In the genomic region with DNA sequence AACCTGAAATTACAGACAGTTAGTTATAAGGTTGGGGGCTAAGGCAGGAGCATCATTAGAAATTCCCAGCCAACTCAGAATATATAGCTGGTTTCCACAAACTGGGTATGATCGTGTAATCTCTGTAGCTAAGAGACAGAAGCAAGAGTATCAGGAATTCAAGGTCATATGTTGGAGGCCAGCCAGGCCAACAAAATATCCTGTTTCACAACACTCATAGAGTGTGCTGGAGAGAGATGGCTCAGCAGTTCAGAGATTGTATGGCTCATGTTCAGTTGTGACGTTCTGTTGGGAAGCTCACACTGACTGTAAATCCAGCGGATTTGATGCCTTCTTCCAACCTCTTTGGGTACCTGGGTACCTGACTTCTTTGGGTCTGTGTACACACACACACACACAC, we compare ENCODE assay signal across 15 mouse cellular contexts. TPM values are rescaled to one million over a fixed set of nuclear protein-coding genes. Genes with fewer than 3 reads are reported as not detected.
A peak's percentile ranks its signal among the peaks of the same experiment; 100 is the strongest.
DNase-seq lines count a peak whose midpoint lies in the region; ATAC-seq lines count a peak whose summit lies in the region.
"Had no signal": no experiment of that assay in that cellular context is flagged by ENCODE, and none has a peak within 500 bp of the region (broad histone marks: within the 10 kb centered on the region; RNA-seq: fewer than 3 reads in every experiment).

No protein-coding gene starts in this region.

- peak; percentile 83 to 92 for DNase-seq in adrenal gland, adult (ENCODE audit: inconsistent age in 2 of 2, low spot score in 1 of 2)
- no peak for DNase-seq in adrenal gland, postnatal 4 days (ENCODE audit: low spot score in 2 of 2)
- DNase-seq in kidney, postnatal 36 days, result peak; percentile 16 to 34
- no peak for DNase-seq in kidney, adult 9 months
- DNase-seq in NIH3T3 (ENCODE audit: low read depth), result peak; percentile 92
- DNase-seq in right cerebral cortex, adult 18-20 months, result no peak
- no peak for DNase-seq in left cerebral cortex, postnatal 14 days (ENCODE audit: low spot score in 2 of 2)
- DNase-seq: cerebellum, adult 8-10 months; heart, adult 18-20 months; kidney, postnatal 4 days; layer of hippocampus, postnatal 36 days; lung, postnatal 36 days; midbrain, embryonic 14.5 days; thymus, postnatal 4 days had no signal

- ATAC-seq in granulocyte monocyte progenitor cell, adult 5-6 weeks (replicated peaks; ENCODE audit: poor library complexity, severe bottlenecking), result peak; percentile 46

- intact Hi-C loops in left cerebral cortex, postnatal 14 days (cut with DNase I), result no loop called here

RNA-seq across cellular contexts. Expression of gene Rps16, which starts 2.7 kb away (rescaled TPM):
- total RNA-seq in adrenal gland, postnatal 4 days (2021), result 1,000 to 10,000 TPM; 1,647 to 1,689 TPM
- 4,181 and 4,473 TPM in 2 replicates for total RNA-seq in granulocyte monocyte progenitor cell, adult 5-6 weeks (2014; fragmentation: Nextera tagmentation)
- total RNA-seq in granulocyte monocyte progenitor cell, adult 5-6 weeks (2017), result 929 and 980 TPM in 2 replicates
- total RNA-seq in left cerebral cortex, postnatal 14 days (2021), result 100 to 1,000 TPM; 481 to 507 TPM

RNA-seq across cellular contexts. Expression of gene Supt5, which starts 9.2 kb away (rescaled TPM):
- total RNA-seq in adrenal gland, postnatal 4 days (2021), result 100 to 1,000 TPM; 113 to 123 TPM
- 72.1 and 81.1 TPM in 2 replicates for total RNA-seq in granulocyte monocyte progenitor cell, adult 5-6 weeks (2014; fragmentation: Nextera tagmentation)
- 61.2 and 64.1 TPM in 2 replicates for total RNA-seq in granulocyte monocyte progenitor cell, adult 5-6 weeks (2017)
- total RNA-seq in left cerebral cortex, postnatal 14 days (2021), result 100 to 1,000 TPM; 113 to 114 TPM

RNA-seq across cellular contexts. Expression of gene Plekhg2, which starts 24.7 kb away (rescaled TPM):
- total RNA-seq in adrenal gland, postnatal 4 days (2021), result 10 to 100 TPM; 39.3 to 47.2 TPM
- total RNA-seq in granulocyte monocyte progenitor cell, adult 5-6 weeks (2014; fragmentation: Nextera tagmentation), result 4.1 and 6.1 TPM in 2 replicates
- 0.88 and 1.1 TPM in 2 replicates for total RNA-seq in granulocyte monocyte progenitor cell, adult 5-6 weeks (2017)
- 10 to 100 TPM; 10.1 to 10.3 TPM for total RNA-seq in left cerebral cortex, postnatal 14 days (2021)

RNA-seq across cellular contexts. Expression of gene Zfp36, which starts 32.3 kb away (rescaled TPM):
- 10 to 100 TPM; 12.0 to 13.3 TPM for total RNA-seq in adrenal gland, postnatal 4 days (2021)
- 37.1 and 55.8 TPM in 2 replicates for total RNA-seq in granulocyte monocyte progenitor cell, adult 5-6 weeks (2014; fragmentation: Nextera tagmentation)
- 30.8 and 41.3 TPM in 2 replicates for total RNA-seq in granulocyte monocyte progenitor cell, adult 5-6 weeks (2017)
- 1 to 10 TPM; 1.5 to 3.3 TPM for total RNA-seq in left cerebral cortex, postnatal 14 days (2021)

RNA-seq across cellular contexts. Expression of gene Timm50, which starts 35.9 kb away (rescaled TPM):
- 10 to 100 TPM; 84.1 to 85.6 TPM for total RNA-seq in adrenal gland, postnatal 4 days (2021)
- 60.1 and 83.1 TPM in 2 replicates for total RNA-seq in granulocyte monocyte progenitor cell, adult 5-6 weeks (2014; fragmentation: Nextera tagmentation)
- 45.8 and 47.7 TPM in 2 replicates for total RNA-seq in granulocyte monocyte progenitor cell, adult 5-6 weeks (2017)
- total RNA-seq in left cerebral cortex, postnatal 14 days (2021), result 10 to 100 TPM; 39.9 to 42.8 TPM

Comparison
In these comparisons a context has a peak if more than half of its experiments do, and no peak if none do; other contexts are left out.
1. DNase-seq: peak in adrenal gland, adult (2 of 2), kidney, postnatal 36 days (2 of 2) and NIH3T3 (single experiment); none in adrenal gland, postnatal 4 days (0 of 2), kidney, adult 9 months (single experiment), right cerebral cortex, adult 18-20 months (single experiment) and left cerebral cortex, postnatal 14 days (0 of 2).